Mouse (Mus musculus): ENCODE measurements around the gene Herc1. TPM values are rescaled to one million over a fixed set of nuclear protein-coding genes. Genes with fewer than 3 reads are reported as not detected.

Herc1 gene
- polyA plus RNA-seq, 1 experiment from 2014 or later, result 12.6 TPM

DNA sequence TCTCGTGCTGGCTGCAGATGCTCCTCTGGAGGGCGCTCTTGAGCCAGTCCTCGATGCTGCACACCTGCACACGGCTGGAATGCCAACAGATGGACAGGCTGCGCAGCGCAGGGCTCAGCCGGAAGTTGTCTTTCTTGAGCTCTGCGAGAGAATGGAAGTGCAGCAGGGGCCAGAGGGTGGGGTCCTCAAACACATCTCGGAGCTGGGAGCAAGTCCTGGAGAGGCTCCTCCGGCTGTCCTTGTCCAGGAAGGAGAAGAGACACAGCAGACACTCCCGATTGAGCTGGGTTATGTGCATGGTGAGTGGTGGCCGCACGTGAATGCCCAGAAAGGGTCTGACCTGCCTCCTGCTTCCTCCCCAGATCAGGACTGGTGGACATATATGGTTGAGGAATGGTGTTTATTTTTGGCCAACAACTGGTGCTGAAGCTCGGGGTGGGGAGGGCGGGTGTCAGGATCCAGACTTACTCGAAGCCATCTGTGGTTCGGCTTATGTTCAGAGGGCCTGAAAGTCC, 164.1 kb downstream of the Herc1 start, which contains the start of gene Fbxl22:
TSS of gene Fbxl22 (minus strand) at position 338 of the 515 bp plus-strand sequence.
- H3K4me3 ChIP-seq (replicated peaks; ENCODE audit: low read depth, low read length), result no peak within 1 kb of the TSS
- WGBS, result 58% methylated on average over 16 of the region's 17 CpGs
- H3K4me2 ChIP-seq (ENCODE audit: low read length), result no peak within 1 kb of the TSS
- H3K36me3 ChIP-seq (ENCODE audit: insufficient read depth, low read length), result peaks cover 30% of the 10 kb centered on the region
- no peaks in the 10 kb centered on the region for H3K9me3 ChIP-seq (replicated peaks; ENCODE audit: low read length)
- peak; percentile 24 for DNase-seq (ENCODE audit: low spot score)
- peak; percentile 78 for TF ChIP-seq CTCF (IDR thresholded peaks at IDR 0.05; ENCODE audit: low read depth)
- H3K27me3 ChIP-seq (ENCODE audit: insufficient read depth, low read length), result no peaks in the 10 kb centered on the region
- H3K27ac ChIP-seq, result peak within 1 kb of the TSS; percentile 96
- H3K9ac ChIP-seq (ENCODE audit: low read depth, low read length), result peak within 1 kb of the TSS; percentile 32; the same call in 1 of the 2 replicates
- ATAC-seq (replicated peaks; ENCODE audit: low FRiP score, low read depth), result no peak
- H3K4me1 ChIP-seq (replicated peaks; ENCODE audit: insufficient read depth, low read length), result peaks cover 6% of the 10 kb centered on the region; the same call in 1 of the 2 replicates

- no peak overlapping the region for H3K4me2 ChIP-seq (ENCODE audit: low read length)
- no peak overlapping the region for H3K9ac ChIP-seq (ENCODE audit: low read depth, low read length)
- DNase-seq (ENCODE audit: low spot score) (no peak), ATAC-seq (replicated peaks; ENCODE audit: low FRiP score, low read depth) (no peak)
- peaks cover 6% of the 10 kb centered on the region; the same call in 1 of the 2 replicates for H3K4me1 ChIP-seq (replicated peaks; ENCODE audit: insufficient read depth, low read length)
- H3K9me3 ChIP-seq (replicated peaks; ENCODE audit: low read length), result no peaks in the 10 kb centered on the region
- H3K36me3 ChIP-seq (ENCODE audit: insufficient read depth, low read length), result peaks cover 34% of the 10 kb centered on the region
- no peak overlapping the region; the same call in 1 of the 2 replicates for H3K27ac ChIP-seq
- no peak for TF ChIP-seq CTCF (IDR thresholded peaks at IDR 0.05; ENCODE audit: low read depth)
- no peaks in the 10 kb centered on the region for H3K27me3 ChIP-seq (ENCODE audit: insufficient read depth, low read length)
- WGBS, result 71% methylated on average over 2 of the region's 2 CpGs
- no peak overlapping the region for H3K4me3 ChIP-seq (replicated peaks; ENCODE audit: low read depth, low read length)
These were observed 164.9 kb downstream of the Herc1 start for GRCm38 (mm10) chr9:66515115-66515514.

DNA sequence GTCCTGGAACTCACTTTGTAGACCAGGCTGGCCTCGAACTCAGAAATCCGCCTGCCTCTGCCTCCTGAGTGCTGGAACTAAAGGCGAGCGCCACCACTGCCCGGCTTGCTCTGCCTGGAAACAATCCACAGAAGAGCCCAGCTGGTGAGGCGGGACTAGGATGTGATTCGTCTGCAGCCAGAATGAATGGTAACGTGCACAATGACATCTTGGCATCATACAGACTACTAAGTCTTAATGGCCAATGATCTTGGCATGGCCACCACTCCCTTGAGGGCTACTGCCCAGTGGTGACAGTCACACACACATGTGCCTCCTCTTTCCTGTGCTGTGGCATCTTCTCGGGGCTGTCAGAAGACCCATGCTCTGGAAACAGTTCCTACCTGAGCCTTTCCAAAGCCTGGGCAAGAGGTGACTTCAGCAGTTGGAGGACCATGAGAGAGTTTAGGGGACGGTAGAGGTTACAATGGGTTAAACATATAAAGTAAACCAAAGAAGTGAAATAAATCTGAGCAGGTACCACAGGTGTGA, 165.5 kb downstream of the Herc1 start:
- Histone ChIP-seq H3K4me2 (ENCODE audit: low read length) (no peak overlapping the region), H3K27me3 (ENCODE audit: insufficient read depth, low read length) (no peaks in the 10 kb centered on the region), H3K4me1 (replicated peaks; ENCODE audit: insufficient read depth, low read length) (peaks cover 6% of the 10 kb centered on the region; the same call in 1 of the 2 replicates), H3K9ac (ENCODE audit: low read depth, low read length) (no peak overlapping the region), H3K9me3 (replicated peaks; ENCODE audit: low read length) (no peaks in the 10 kb centered on the region), H3K4me3 (replicated peaks; ENCODE audit: low read depth, low read length) (no peak overlapping the region), H3K27ac (no peak overlapping the region), H3K36me3 (ENCODE audit: insufficient read depth, low read length) (peaks cover 40% of the 10 kb centered on the region)
- ATAC-seq (replicated peaks; ENCODE audit: low FRiP score, low read depth), result no peak
- no peak for DNase-seq (ENCODE audit: low spot score)
- TF ChIP-seq CTCF (IDR thresholded peaks at IDR 0.05; ENCODE audit: low read depth), result no peak
- WGBS, result 92% methylated on average over 10 of the region's 10 CpGs

DNA sequence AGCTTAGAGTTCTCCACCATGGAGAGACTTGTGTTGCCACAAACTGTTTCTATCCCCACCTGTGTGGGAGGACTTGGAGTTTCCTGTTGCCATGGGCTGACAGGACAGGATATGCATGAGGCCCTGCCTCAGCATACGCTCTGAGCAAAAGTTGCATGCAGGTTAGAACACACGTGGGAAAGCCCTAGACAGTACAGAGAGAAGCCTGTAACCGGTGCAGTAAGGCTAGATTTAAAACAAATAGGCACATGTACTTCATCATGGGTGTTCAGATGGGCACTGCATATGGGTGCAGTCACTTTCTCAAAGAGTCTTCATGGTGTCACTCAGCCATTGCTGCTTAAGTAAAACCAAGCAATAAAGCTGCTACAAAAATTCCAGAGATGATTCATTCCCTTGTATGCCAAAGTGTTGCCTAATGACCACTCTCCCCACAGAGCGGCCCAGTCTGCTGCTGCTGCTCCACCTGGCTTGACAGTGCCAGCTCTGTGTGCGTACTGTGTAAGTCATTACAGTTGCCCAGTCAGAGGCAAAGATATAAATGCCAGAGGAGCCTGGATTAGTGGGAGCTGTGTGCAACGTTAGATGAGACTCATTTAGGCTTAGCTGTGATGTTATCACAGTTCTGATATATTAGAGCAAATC, 166.2 kb downstream of the Herc1 start:
- Histone ChIP-seq H3K36me3 (ENCODE audit: insufficient read depth, low read length) (peaks cover 40% of the 10 kb centered on the region), H3K9ac (ENCODE audit: low read depth, low read length) (no peak overlapping the region), H3K4me3 (replicated peaks; ENCODE audit: low read depth, low read length) (no peak overlapping the region), H3K4me2 (ENCODE audit: low read length) (no peak overlapping the region), H3K9me3 (replicated peaks; ENCODE audit: low read length) (no peaks in the 10 kb centered on the region), H3K27ac (no peak overlapping the region), H3K4me1 (replicated peaks; ENCODE audit: insufficient read depth, low read length) (peaks cover 6% of the 10 kb centered on the region; the same call in 1 of the 2 replicates), H3K27me3 (ENCODE audit: insufficient read depth, low read length) (no peaks in the 10 kb centered on the region)
- 81% methylated on average over 6 of the region's 6 CpGs for WGBS
- DNase-seq (ENCODE audit: low spot score), result no peak
- no peak for TF ChIP-seq CTCF (IDR thresholded peaks at IDR 0.05; ENCODE audit: low read depth)
- ATAC-seq (replicated peaks; ENCODE audit: low FRiP score, low read depth), result no peak

- no peak for TF ChIP-seq CTCF (IDR thresholded peaks at IDR 0.05; ENCODE audit: low read depth)
- no peak for DNase-seq (ENCODE audit: low spot score)
- Histone ChIP-seq H3K27me3 (ENCODE audit: insufficient read depth, low read length) (no peaks in the 10 kb centered on the region), H3K4me2 (ENCODE audit: low read length) (no peak overlapping the region), H3K36me3 (ENCODE audit: insufficient read depth, low read length) (peaks cover 48% of the 10 kb centered on the region), H3K4me1 (replicated peaks; ENCODE audit: insufficient read depth, low read length) (peaks cover 6% of the 10 kb centered on the region; the same call in 1 of the 2 replicates), H3K4me3 (replicated peaks; ENCODE audit: low read depth, low read length) (no peak overlapping the region), H3K27ac (no peak overlapping the region), H3K9me3 (replicated peaks; ENCODE audit: low read length) (no peaks in the 10 kb centered on the region), H3K9ac (ENCODE audit: low read depth, low read length) (no peak overlapping the region)
- WGBS, result 83% methylated on average over 10 of the region's 10 CpGs
- no peak for ATAC-seq (replicated peaks; ENCODE audit: low FRiP score, low read depth)
These were observed 167.5 kb downstream of the Herc1 start for GRCm38 (mm10) chr9:66517746-66518145.

GRCm38 (mm10) chr9:66518251-66518650, 168.0 kb downstream of the Herc1 start:
- no peak for ATAC-seq (replicated peaks; ENCODE audit: low FRiP score, low read depth)
- WGBS, result 79% methylated on average over 5 of the region's 5 CpGs
- no peak overlapping the region for H3K9ac ChIP-seq (ENCODE audit: low read depth, low read length)
- TF ChIP-seq CTCF (IDR thresholded peaks at IDR 0.05; ENCODE audit: low read depth), result no peak
- no peaks in the 10 kb centered on the region for H3K27me3 ChIP-seq (ENCODE audit: insufficient read depth, low read length)
- DNase-seq (ENCODE audit: low spot score), result no peak
- peaks cover 6% of the 10 kb centered on the region; the same call in 1 of the 2 replicates for H3K4me1 ChIP-seq (replicated peaks; ENCODE audit: insufficient read depth, low read length)
- no peak overlapping the region for H3K4me3 ChIP-seq (replicated peaks; ENCODE audit: low read depth, low read length)
- peaks cover 52% of the 10 kb centered on the region for H3K36me3 ChIP-seq (ENCODE audit: insufficient read depth, low read length)
- H3K9me3 ChIP-seq (replicated peaks; ENCODE audit: low read length), result no peaks in the 10 kb centered on the region
- H3K27ac ChIP-seq, result no peak overlapping the region
- no peak overlapping the region for H3K4me2 ChIP-seq (ENCODE audit: low read length)

Data from kidney, postnatal 0 days (tissue).